Mouse (Mus musculus) liver, embryonic 14.5 days (tissue): ENCODE results near the gene Entpd2. TPM values are rescaled to one million over a fixed set of nuclear protein-coding genes. Genes with fewer than 3 reads are reported as not detected.
A peak's percentile ranks its signal among the peaks of the same experiment; 100 is the strongest.

Source experiments
- ATAC-seq: fragments of 200-750 bp; cut with Nextera tagmentation; 2 replicates; pipeline ENCODE4 v1.8.0; 2017; ENCODE audit warnings: moderate number of reproducible peaks, mild to moderate bottlenecking, moderate library complexity; ENCODE audit not compliant: insufficient read depth
- DNase-seq, 3 experiments: peaks; one replicate each; pipeline ENCODE4 v3.0.0-alpha.2; 2012 to 2013; ENCODE audit warnings: low read depth in 3 of 3, low spot score in 3 of 3
- H3K27ac ChIP-seq: fragments of 300-500 bp; sonication (generic); 2 replicates; pipeline ENCODE4 v1.5.1; 2014; ENCODE audit warnings: moderate library complexity, mild to moderate bottlenecking, control low read depth, inconsistent platforms
- H3K27me3 ChIP-seq: fragments of 300-500 bp; sonication (generic); 2 replicates; pipeline ENCODE4 v1.6.1; 2014; ENCODE audit warnings: mild to moderate bottlenecking, low read length, moderate library complexity; ENCODE audit not compliant: control insufficient read depth, insufficient read depth
- H3K36me3 ChIP-seq: fragments of 300-500 bp; sonication (generic); replicated peaks from 2 replicates; pipeline ENCODE4 v1.6.1; 2014; ENCODE audit warnings: low read depth; ENCODE audit not compliant: control insufficient read depth, insufficient read depth
- H3K4me1 ChIP-seq, 2 experiments: fragments of 200-500 bp in 1 of 2; fragments of 300-500 bp in 1 of 2; sonication (generic) in 1 of 2; replicated peaks; 2 replicates each; pipeline ENCODE4 v1.6.1; 2012 to 2014; ENCODE audit warnings: antibody characterized with exemption in 1 of 2, inconsistent platforms in 1 of 2, low read length in 1 of 2; ENCODE audit not compliant: control insufficient read depth in 2 of 2, insufficient read depth in 2 of 2
- H3K4me2 ChIP-seq: fragments of 300-500 bp; sonication (generic); 2 replicates; pipeline ENCODE4 v1.6.1; 2014; ENCODE audit warnings: low read depth, mild to moderate bottlenecking, control low read depth, moderate library complexity
- H3K4me3 ChIP-seq, 2 experiments: fragments of 200-500 bp in 1 of 2; fragments of 300-500 bp in 1 of 2; sonication (generic) in 1 of 2; 2 replicates each; pipeline ENCODE4 v1.5.1; 2012 to 2014; ENCODE audit warnings: low read depth in 2 of 2, low read length in 2 of 2, mild to moderate bottlenecking in 2 of 2, control low read depth in 1 of 2, inconsistent platforms in 1 of 2, moderate library complexity in 1 of 2; ENCODE audit not compliant: insufficient read depth in 1 of 2
- H3K9ac ChIP-seq: fragments of 300-500 bp; sonication (generic); replicated peaks from 2 replicates; pipeline ENCODE4 v1.6.1; 2014; ENCODE audit warnings: mild to moderate bottlenecking, control low read depth, moderate library complexity
- H3K9me3 ChIP-seq: fragments of 300-500 bp; sonication (generic); 2 replicates; pipeline ENCODE4 v1.6.1; 2016; ENCODE audit warnings: low read length, mixed read lengths; ENCODE audit not compliant: control insufficient read depth
- CTCF ChIP-seq: IDR thresholded peaks from 2 replicates; pipeline ENCODE4 v1.5.1; 2016; ENCODE audit warnings: antibody characterized with exemption, low read depth, control low read depth
- EP300 ChIP-seq: IDR thresholded peaks from 2 replicates; pipeline ENCODE4 v1.6.1; 2016; ENCODE audit warnings: antibody characterized with exemption, low read depth
- WGBS: fragments of 180-500 bp; shearing (Covaris S2); extraction: QIAGEN DNeasy Blood & Tissue Kit; methylation state at CpG from one replicate; pipeline ENCODE4 v1.1.7; 2014; ENCODE audit not compliant: insufficient replicate concordance; 5-methylcytosine and 5-hydroxymethylcytosine counted together
- polyA plus RNA-seq, 2 experiments: library from polyadenylated mRNA; depleted of rRNA in 1 of 2; stranded (reverse) in 1 of 2; unstranded in 1 of 2; fragments of >200 nt; fragmentation: Nextera tagmentation in 1 of 2; extraction: Ambion mirVana in 1 of 2; gene quantifications; 2 replicates each; pipeline versions ENCODE4 v1.2.1 to v1.2.3; 2012 to 2014

Entpd2 gene
- polyA plus RNA-seq, 2 experiments: 0.30 TPM; not detected in 1

GRCm38 (mm10) chr2:25364761-25365090 lies 30.9 kb upstream of the Entpd2 start:
- no peak overlapping the region for H3K27ac ChIP-seq
- no peaks in the 10 kb centered on the region for H3K36me3 ChIP-seq
- peak overlapping the region; percentile 88 for H3K4me2 ChIP-seq
- no peaks in the 10 kb centered on the region for H3K9me3 ChIP-seq
- DNase-seq (no peak), ATAC-seq (no peak)
- TF ChIP-seq CTCF (no peak), EP300 (no peak)
- peak overlapping the region; percentile 51 to 67 for H3K4me3 ChIP-seq
- 31% methylated on average over 9 of the region's 9 CpGs for WGBS
- peaks cover 0 to 5% of the 10 kb centered on the region in 2 experiments for H3K4me1 ChIP-seq
- H3K27me3 ChIP-seq: peaks cover 4% of the 10 kb centered on the region; the same call in 1 of the 2 replicates
- peak overlapping the region; percentile 51 for H3K9ac ChIP-seq

DNA sequence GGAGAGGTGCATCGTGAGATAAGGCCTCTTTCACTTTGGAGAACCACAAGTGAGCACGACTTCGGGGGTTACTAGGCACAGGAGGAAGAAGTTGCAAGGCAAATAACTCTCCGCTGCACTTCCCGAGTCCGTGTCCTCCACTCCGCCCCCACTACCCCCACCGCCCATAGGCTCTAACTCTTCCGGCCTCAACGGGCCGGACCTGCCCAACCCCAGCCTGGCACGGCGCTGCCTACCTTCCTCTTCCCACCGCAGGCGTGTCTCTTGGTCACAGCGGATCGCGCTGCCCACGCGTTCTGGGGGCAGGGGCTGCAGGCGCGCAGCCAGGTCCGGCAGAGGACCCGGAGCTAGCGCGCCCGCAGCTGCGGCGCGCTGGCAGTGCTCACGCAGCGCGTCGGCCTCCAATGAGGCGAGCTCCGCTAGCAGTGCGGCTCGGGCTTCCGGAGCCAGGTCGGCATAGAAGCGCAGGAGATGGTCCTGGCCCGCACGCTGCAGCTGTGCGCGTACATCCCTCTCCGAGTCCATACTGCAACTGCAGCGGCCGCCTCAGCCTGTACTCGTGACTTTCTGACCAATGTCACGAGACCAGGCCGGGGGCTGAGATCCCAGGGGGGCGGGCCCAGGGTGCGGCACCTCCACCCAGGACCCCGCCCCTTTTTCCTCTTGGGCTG lies 30.4 kb upstream of the Entpd2 start, which contains the start of gene Uap1l1:
Gene Uap1l1, minus strand, starts transcription at position 592 of the 671 bp plus-strand sequence.
- peaks cover 4% of the 10 kb centered on the region; the same call in 1 of the 2 replicates for H3K27me3 ChIP-seq
- H3K9ac ChIP-seq: peak within 1 kb of the TSS; percentile 51
- H3K36me3 ChIP-seq: no peaks in the 10 kb centered on the region
- no peak within 1 kb of the TSS for H3K27ac ChIP-seq
- TF ChIP-seq CTCF: no peak
- TF ChIP-seq EP300: no peak
- H3K4me1 ChIP-seq: peaks cover 2 to 10% of the 10 kb centered on the region in 2 experiments
- DNase-seq (peak in 2 of 3 experiments; percentile 40 to 52), ATAC-seq (peak; percentile 67)
- no peaks in the 10 kb centered on the region for H3K9me3 ChIP-seq
- under 1% methylated on average over 54 of the region's 54 CpGs for WGBS
- peak within 1 kb of the TSS; percentile 88 for H3K4me2 ChIP-seq
- H3K4me3 ChIP-seq: peak within 1 kb of the TSS; percentile 51 to 67

GRCm38 (mm10) chr2:25369996-25370395 lies 25.7 kb upstream of the Entpd2 start:
- no peaks in the 10 kb centered on the region for H3K9me3 ChIP-seq
- peak overlapping the region; percentile 63 for H3K27ac ChIP-seq
- H3K4me3 ChIP-seq: peak overlapping the region; percentile 3 to 23; a peak in 2 of 4 replicates
- no peaks in the 10 kb centered on the region; the same call in none of the 2 replicates for H3K36me3 ChIP-seq
- H3K4me2 ChIP-seq: peak overlapping the region; percentile 70
- peaks cover 4% of the 10 kb centered on the region; the same call in 1 of the 2 replicates for H3K27me3 ChIP-seq
- 23% methylated on average over 3 of the region's 3 CpGs for WGBS
- ATAC-seq (peak; percentile 49), DNase-seq (peak in 2 of 3 experiments; percentile 42 to 49)
- H3K9ac ChIP-seq: peak overlapping the region; percentile 33
- peaks cover 20 to 35% of the 10 kb centered on the region in 2 experiments for H3K4me1 ChIP-seq
- TF ChIP-seq CTCF (no peak), EP300 (peak; percentile 27; the same call in 1 of the 2 replicates)

DNA sequence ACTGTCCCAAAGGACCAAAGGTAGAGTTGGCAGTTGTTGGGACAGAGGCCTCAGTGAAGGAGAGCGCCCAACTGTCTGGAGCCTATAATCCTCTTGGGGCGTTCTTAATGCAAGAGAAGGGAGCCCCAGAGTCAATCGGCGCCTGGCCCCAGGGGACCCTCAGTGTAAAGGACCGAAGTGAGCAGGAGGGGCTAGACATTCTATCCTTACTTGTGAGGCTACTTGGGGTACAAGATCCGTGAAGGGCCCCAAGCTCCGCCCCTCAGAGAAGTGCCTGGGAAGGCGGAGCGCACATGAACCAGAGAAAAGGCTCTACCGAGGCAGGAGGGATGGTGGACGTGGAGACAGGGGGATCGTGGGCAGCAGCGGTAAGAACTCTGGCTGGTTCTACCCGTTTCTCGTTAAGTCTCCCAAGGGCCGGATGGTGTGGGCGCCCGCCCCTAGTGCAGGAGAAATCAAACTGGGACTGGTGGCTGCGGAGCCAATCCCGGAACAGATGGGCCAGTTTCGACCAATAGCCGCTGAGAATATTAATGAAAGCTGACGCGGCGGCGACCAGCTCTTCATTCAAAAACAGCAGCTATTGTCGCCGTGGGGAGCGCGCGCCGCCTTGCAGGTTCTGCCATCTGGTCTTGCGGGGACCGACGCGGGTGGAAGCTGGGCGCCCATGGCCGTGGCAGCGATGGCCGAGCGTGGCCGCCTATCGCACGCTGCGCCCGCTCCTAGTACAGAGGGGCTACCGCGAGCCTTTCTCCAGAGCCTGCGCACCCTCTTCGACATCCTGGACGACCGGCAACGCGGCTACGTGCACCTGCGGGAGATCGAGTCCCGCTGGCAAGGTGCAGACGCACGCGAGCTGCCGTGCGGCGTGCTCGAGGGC lies 23.7 kb upstream of the Entpd2 start, which contains the start of gene Sapcd2:
Gene Sapcd2, plus strand, starts transcription at position 558 of the 880 bp plus-strand sequence.
- Histone ChIP-seq H3K4me2 (peak within 1 kb of the TSS; percentile 92), H3K27ac (peak within 1 kb of the TSS; percentile 87), H3K27me3 (no peaks in the 10 kb centered on the region), H3K36me3 (peaks cover 14% of the 10 kb centered on the region), H3K4me3 (peak within 1 kb of the TSS; percentile 75 to 94), H3K4me1 (peaks cover 24 to 31% of the 10 kb centered on the region in 2 experiments), H3K9ac (peak within 1 kb of the TSS; percentile 80), H3K9me3 (no peaks in the 10 kb centered on the region)
- ATAC-seq (peak; percentile 84), DNase-seq (peak; percentile 84 to 86 (median 84))
- WGBS: 2% methylated on average over 65 of the region's 65 CpGs
- TF ChIP-seq EP300 (no peak), CTCF (0 out of 2 replicates have a peak, but pooled peaks have one; percentile 2)
